Mouse (Mus musculus): ENCODE results near the gene Gabarapl1. TPM values are rescaled to one million over a fixed set of nuclear protein-coding genes. Genes with fewer than 3 reads are reported as not detected.

Gene Gabarapl1
- total RNA-seq, 1 experiment from 2014 or later: 147 TPM

DNA sequence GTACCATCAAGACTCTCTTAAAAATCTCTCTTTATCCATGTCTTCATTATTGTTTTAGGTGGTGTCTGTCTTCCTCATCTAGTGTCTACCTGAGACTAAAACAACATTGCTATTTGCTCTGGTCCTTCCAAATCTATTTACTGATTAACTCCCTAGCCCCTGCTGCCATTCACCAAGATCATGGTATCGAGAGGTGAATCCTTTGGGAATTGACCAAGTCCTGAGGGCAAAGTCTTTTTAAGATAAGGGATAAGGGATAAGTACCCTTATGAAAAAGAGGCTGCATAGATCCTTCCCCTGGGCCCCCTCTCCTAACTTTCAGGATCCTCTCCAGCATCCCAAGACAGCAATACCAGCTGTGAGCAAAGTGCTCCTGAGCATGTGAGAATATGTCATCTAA, 3.4 kb upstream of the Gabarapl1 start:
- no peak for ATAC-seq (replicated peaks in 1 of 2; ENCODE audit: insufficient read depth in 1 of 2, low FRiP score in 2 of 2, low TSS enrichment in 1 of 2, low read depth in 1 of 2, poor library complexity in 2 of 2, severe bottlenecking in 2 of 2)

DNA sequence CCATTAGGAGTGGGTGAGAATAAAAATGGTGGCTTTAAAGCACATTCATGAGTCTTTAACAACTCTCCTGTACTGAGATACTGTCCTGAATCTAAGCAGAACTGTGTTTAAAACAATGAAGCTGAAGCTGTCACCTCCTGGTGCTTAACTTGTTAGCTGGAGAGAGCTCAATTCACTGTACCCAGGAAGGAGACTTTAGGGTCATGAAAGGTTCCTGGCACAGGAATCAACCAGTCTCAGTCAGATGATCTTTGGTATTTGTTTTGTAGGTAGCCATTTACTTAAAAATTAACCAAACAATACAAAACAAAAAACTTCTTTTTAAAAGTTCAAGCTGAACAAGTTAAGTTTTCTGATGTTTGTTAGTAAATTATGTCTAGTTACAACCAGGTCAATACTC, 2.7 kb upstream of the Gabarapl1 start:
- ATAC-seq (replicated peaks in 1 of 2; ENCODE audit: insufficient read depth in 1 of 2, low FRiP score in 2 of 2, low TSS enrichment in 1 of 2, low read depth in 1 of 2, poor library complexity in 2 of 2, severe bottlenecking in 2 of 2): no peak

DNA sequence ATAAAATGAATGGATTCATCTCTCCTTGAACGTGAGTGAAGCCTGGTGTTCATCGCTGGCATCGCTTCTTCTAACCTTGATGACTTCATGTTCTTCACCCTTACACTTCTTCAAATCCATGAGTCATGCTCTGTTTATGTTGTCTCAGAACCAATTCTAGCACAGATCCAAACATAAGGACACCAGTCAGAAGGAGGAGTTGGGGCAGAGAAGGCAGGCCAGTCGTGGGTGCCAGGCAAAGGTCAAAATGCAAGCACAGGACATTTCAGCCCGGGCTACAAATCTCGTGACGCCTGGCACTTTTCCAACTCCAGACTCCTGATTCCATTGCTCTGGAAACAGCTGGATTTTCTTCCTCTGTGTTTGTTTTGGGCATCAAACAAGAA, 411 bp upstream of the Gabarapl1 start:
- 0 out of 4 replicates have a peak, but pooled peaks of 1 of the 2 experiments have one; percentile 4 for ATAC-seq (replicated peaks in 1 of 2; ENCODE audit: insufficient read depth in 1 of 2, low FRiP score in 2 of 2, low TSS enrichment in 1 of 2, low read depth in 1 of 2, poor library complexity in 2 of 2, severe bottlenecking in 2 of 2)

DNA sequence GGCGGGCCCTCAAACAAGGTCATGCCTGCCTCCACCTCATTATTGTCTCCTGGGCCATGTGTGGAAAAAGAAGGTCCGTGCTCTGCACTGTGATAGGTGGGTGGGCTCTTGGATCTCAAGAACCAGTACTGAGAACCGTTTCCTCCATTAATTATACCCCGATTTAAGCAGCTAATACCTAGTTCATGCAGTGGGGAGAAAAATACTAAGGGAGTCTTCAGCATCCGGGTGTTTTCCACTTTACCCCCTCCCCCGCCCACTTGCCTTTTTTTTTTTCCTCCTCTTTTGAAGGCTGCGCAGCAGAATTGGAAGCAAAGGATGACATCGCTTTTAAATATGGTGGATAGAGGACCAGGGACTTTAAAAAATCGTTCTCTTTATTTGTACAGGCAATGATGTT, 1.1 kb downstream of the Gabarapl1 start:
- ATAC-seq (replicated peaks in 1 of 2; ENCODE audit: insufficient read depth in 1 of 2, low FRiP score in 2 of 2, low TSS enrichment in 1 of 2, low read depth in 1 of 2, poor library complexity in 2 of 2, severe bottlenecking in 2 of 2): no peak

DNA sequence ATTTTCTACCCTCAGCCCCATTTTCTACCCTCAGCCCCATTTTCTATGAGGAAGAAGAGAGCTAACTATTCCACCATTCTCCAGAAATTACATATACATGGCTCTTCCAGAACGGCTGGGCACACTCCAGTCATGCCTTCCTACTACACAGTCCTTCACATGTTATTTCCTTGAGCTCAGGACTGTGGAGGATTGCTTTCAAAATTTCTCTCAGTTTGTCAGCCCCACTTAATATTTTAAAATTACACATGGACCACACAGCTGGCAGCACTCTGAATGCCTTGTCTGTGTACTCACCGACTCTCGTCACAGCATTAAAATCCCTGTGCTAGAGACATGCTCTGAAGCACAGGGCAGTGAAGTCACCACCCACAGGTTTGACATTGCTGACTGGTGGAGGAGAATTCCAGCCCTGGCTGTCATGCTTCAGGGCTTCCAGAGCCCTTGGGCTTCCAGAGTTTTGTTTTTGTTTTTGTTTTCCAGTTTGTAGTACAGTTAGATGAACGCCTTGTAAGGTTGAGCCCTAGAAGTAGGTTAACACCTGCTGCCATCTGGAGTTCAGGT, 1.7 kb downstream of the Gabarapl1 start:
- ATAC-seq (replicated peaks in 1 of 2; ENCODE audit: insufficient read depth in 1 of 2, low FRiP score in 2 of 2, low TSS enrichment in 1 of 2, low read depth in 1 of 2, poor library complexity in 2 of 2, severe bottlenecking in 2 of 2): no peak

DNA sequence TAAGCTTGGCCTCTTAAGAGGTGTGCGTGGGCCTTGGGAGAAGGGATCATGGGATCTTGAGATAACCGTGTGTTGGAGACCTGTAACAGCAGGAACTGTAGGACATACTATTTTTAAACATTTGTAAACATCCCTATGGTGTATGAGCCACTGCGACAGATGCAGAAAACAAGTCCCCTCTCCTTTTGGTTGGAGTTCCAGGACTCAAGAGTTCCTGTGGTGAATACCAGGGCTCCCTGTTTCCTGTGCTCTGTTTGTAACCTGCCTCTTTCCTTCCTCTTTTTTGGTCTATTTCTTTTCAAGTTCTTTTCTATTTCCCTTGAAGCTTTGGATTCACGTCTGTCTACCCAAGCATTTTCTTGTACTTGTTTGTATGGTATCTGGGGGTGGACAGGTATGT, 2.8 kb downstream of the Gabarapl1 start:
- ATAC-seq (replicated peaks in 1 of 2; ENCODE audit: insufficient read depth in 1 of 2, low FRiP score in 2 of 2, low TSS enrichment in 1 of 2, low read depth in 1 of 2, poor library complexity in 2 of 2, severe bottlenecking in 2 of 2): peak; percentile 43 to 51

DNA sequence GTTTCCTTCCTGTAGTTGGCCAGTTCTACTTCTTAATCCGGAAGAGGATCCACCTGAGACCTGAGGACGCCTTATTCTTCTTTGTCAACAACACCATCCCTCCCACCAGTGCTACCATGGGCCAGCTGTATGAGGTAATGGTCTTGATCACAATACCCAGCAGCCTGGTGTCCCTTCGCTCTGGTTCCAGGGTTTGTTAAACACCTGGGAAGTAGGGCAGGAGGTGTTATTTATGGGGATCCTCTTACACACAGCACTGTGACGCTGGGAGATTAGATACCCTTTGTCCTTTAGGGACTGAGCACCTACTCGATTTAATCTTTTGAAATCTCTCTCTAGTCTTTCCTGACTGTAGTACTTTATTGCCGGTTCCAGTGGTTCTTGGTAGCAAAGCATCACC, 5.6 kb downstream of the Gabarapl1 start:
- no peak for ATAC-seq (replicated peaks in 1 of 2; ENCODE audit: insufficient read depth in 1 of 2, low FRiP score in 2 of 2, low TSS enrichment in 1 of 2, low read depth in 1 of 2, poor library complexity in 2 of 2, severe bottlenecking in 2 of 2)

DNA sequence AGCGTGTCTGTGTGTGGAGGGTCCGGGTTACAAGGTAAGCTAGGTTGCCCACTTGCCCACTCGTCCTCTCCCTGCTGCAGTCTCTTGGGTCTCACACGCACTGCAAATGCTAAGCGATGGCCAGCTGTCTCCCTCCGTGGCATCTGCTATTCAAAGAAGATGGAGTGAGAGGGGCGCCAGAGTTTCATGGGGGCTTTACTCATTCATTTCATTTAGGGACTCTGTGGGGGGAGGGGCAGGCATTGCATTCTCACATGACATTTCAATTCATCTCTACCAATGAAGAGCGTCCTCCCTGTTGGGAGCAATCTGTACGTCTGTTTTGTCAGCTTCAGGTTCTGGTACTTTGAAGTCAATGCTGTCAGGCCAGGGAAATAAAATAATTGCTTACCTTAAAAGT, 9.0 kb downstream of the Gabarapl1 start:
- ATAC-seq (replicated peaks in 1 of 2; ENCODE audit: insufficient read depth in 1 of 2, low FRiP score in 2 of 2, low TSS enrichment in 1 of 2, low read depth in 1 of 2, poor library complexity in 2 of 2, severe bottlenecking in 2 of 2): no peak

DNA sequence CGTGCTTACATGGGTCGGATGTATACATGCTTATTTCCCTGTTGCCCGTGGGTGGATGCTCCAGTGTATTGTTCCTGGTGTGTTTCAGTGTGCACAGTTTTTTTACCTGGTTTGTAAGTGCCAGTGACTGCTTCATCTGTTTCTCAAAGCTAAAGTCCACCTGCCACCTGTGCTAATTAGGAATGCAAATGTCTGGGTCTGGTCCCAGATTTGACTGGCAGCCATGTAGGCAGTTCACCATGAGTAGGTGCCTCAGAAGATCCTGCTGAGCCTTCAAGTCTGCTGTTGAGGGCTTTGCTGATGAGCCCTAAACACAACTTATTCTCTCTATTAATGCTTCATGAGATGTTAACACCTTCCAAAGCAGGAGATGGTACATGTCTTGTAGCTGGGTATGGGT, 9.6 kb downstream of the Gabarapl1 start:
- no peak for ATAC-seq (replicated peaks in 1 of 2; ENCODE audit: insufficient read depth in 1 of 2, low FRiP score in 2 of 2, low TSS enrichment in 1 of 2, low read depth in 1 of 2, poor library complexity in 2 of 2, severe bottlenecking in 2 of 2)

DNA sequence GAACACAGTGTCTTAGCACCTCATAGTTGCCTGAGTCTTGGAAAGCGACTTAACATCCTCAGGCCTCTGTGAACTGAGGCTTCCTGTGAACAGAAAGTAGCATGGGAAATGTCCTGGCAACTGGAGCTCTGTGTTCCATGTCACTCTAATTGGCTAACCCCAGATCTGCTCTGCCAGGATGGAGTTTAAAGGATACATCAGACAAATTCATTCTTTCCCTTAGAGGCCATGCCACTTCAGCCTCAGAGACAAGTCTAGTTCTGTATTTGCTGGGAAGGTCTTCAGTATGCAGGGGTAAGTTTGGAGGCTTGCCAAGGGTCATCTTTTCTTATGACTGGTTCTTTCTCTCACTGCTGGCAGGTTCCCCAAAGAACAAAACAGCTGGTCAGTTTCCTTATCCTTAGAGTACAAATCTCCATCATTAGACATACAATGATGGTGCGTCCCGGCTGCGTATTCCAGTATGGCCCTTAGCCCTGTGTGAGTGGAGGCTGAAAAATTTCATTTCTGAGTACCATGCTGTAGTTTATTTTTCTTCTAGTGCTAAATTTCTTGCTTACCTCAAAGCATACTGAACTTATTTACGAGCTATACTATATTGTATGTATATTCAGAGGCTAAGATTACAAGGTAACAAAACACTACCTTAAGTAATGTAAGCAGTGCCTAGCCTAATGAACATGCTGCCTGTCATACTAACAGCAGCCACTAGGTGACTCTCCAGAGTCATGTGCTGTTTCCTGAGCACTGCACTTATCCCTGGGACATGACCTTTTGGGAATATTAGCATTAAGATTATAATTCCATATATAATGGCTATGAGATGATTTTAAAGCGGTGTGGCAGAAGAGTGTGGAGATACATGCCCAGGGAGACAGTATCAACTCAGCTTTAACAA, 11.0 kb downstream of the Gabarapl1 start:
- ATAC-seq (replicated peaks in 1 of 2; ENCODE audit: insufficient read depth in 1 of 2, low FRiP score in 2 of 2, low TSS enrichment in 1 of 2, low read depth in 1 of 2, poor library complexity in 2 of 2, severe bottlenecking in 2 of 2): peak in 1 of 2 experiments; percentile 64; a peak in 2 of 4 replicates

DNA sequence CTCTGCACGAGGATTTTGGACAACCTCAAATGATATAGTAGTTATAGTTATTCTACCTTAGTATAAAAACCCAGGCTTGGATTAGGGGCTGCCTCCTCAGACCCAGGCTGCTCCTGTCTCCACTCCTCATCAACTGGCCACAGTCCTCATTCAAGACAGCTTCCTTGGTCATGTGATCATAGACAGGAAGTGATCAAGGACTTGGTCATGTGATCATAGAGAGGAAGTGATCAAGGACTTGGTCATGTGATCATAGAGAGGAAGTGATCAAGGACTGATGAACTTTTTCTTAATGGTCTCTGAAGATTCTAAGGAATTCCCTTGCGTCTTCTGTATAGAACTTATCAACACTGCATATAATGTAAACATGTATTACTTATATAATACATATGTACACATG, 14.3 kb downstream of the Gabarapl1 start:
- ATAC-seq (replicated peaks in 1 of 2; ENCODE audit: insufficient read depth in 1 of 2, low FRiP score in 2 of 2, low TSS enrichment in 1 of 2, low read depth in 1 of 2, poor library complexity in 2 of 2, severe bottlenecking in 2 of 2): no peak

DNA sequence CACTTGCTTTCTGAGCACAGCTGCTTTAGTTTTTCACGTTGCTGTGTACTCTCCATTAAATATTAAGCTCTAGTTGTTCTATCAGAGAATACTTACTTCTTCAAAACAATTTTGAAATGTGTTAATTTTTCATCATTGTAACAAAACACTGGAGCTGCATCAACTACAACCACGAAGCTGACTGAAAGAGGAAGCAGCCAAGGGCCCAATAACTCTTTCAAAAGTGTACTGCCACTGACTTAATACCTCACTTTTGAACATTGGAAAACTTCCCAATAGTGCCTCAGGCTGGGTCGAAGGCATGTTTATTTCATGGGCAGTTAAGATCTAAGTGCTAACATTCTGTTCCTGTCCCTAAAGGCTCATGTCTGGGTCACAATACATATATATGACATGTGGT, 15.0 kb downstream of the Gabarapl1 start:
- ATAC-seq (replicated peaks in 1 of 2; ENCODE audit: insufficient read depth in 1 of 2, low FRiP score in 2 of 2, low TSS enrichment in 1 of 2, low read depth in 1 of 2, poor library complexity in 2 of 2, severe bottlenecking in 2 of 2): peak; percentile 58 to 64; a peak in 3 of 4 replicates

DNA sequence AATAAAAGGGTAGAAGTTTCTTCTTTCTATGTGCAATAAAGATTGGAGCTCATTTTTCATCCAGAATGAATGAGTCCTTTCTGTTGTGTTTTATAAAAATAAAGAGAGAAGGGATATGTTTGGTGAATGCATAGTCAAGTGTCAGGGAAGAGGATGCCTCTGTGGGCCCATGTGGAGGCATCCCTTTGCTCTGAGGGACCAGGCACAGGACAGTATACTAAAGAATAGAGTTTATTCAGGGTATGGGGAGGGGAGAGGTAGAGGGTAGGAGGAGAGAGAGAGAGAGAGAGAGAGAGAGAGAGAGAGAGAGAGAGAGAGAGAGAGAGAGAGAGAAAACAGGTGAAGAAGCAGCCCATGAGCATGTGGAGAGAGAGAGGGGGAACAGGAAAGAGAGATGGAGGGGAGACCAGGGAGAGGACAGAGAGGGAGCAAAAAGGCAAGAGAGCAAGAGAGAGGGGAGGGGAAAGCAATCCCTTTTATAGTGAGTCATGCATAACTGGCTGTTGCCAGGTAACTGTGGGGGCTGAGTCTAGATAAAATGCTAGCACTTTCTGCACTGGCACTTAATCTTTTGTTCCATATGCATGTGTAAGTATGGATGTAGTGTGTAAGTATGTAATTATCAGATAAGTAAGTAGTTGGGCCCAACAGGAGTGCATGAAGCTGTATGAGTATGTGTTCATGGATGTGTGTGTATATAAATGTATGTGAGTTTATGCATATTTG, 24.5 kb downstream of the Gabarapl1 start:
- ATAC-seq (replicated peaks in 1 of 2; ENCODE audit: insufficient read depth in 1 of 2, low FRiP score in 2 of 2, low TSS enrichment in 1 of 2, low read depth in 1 of 2, poor library complexity in 2 of 2, severe bottlenecking in 2 of 2): no peak; a peak in 1 of 4 replicates

DNA sequence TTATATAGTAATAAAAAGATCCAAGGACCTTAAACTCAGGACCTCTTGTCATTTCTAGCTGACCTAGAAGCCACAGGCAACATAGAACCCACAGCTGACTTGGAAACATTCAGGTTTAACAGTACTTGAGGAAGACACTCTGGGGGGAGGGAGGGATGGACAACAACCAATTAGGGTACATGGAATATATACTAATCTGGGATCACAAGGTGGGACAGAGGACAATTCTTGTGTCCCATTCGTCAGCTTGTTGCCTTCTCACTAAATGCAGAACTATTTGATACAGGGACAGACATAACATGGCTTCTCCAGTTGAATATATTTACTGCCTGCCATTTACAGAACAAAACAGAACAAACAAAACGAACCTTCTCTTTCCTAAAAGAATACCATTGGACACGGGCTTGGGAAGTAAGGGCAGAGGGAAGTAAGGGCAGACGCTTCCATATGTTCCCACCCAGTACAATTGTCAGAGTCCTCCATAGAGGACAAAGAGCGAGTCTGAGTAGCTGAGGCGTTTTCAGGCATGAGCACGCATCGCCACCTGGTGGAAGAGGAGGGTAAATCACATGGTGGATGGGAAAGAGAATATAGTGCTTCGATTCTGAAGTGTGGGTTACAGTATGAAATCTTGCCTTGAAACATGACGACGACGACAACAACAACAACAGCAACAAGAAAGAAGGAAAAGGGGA, 26.1 kb downstream of the Gabarapl1 start:
- ATAC-seq (replicated peaks in 1 of 2; ENCODE audit: insufficient read depth in 1 of 2, low FRiP score in 2 of 2, low TSS enrichment in 1 of 2, low read depth in 1 of 2, poor library complexity in 2 of 2, severe bottlenecking in 2 of 2): peak; percentile 92 to 98

DNA sequence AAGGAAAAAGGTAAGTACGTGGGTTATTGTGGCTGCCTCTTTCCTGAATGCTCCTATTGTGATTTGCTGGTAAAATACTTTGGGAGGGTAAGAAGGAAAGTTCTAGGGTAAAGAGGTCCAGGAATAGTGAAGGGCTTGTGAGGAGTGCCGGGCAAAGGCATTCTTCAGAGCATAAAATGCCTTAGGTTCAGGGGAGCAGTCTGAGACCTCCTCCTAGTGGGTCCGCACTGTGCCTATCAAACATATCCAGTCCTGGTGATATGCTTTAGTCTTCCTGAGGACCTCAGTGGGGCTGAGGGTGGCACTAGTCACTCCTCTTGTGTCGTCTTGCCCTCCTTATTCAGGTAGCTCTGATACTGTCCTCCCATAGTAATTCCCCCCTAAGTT, 26.7 kb downstream of the Gabarapl1 start:
- ATAC-seq (replicated peaks in 1 of 2; ENCODE audit: insufficient read depth in 1 of 2, low FRiP score in 2 of 2, low TSS enrichment in 1 of 2, low read depth in 1 of 2, poor library complexity in 2 of 2, severe bottlenecking in 2 of 2): 0 out of 4 replicates have a peak, but pooled peaks of 1 of the 2 experiments have one; percentile 19

DNA sequence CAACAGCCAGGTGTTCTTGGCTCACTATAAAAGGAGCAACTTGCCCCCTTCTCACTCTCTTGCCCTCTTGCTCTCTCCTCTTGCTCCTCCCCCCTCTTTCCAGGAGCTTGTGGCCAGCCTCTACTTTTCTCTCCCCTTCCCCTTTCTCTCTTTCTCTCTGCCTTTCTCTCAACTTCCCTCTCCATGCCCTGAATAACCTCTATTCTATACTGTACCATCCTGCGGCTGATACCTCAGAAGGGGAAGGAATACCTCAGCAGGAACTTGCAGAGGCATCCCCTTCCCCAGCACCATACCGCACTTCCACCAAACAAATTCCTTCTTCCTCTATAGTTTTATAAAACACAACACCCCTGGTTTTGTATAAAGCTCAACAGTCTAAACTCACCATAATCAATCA, 32.3 kb downstream of the Gabarapl1 start:
- ATAC-seq (replicated peaks in 1 of 2; ENCODE audit: insufficient read depth in 1 of 2, low FRiP score in 2 of 2, low TSS enrichment in 1 of 2, low read depth in 1 of 2, poor library complexity in 2 of 2, severe bottlenecking in 2 of 2): peak; percentile 32 to 64; a peak in 2 of 4 replicates

DNA sequence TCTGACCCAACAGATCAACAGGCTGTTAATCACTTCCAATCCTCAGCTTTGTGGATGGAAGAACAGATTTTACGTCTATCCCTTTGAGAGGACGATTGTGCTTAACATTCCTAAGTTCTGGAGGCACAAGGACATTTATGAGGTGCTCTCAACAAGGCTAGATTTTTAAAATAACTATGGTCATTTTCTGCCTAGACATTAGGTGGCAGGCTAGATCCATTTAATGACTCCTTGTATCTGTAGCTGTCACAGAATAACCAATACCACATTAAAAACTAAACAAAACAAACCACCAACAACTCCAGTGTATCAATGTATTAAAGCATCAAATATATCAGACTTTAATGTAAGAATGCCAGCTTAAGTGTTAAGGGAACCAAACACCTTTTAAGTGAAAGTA, 42.4 kb downstream of the Gabarapl1 start:
- ATAC-seq (replicated peaks in 1 of 2; ENCODE audit: insufficient read depth in 1 of 2, low FRiP score in 2 of 2, low TSS enrichment in 1 of 2, low read depth in 1 of 2, poor library complexity in 2 of 2, severe bottlenecking in 2 of 2): peak; percentile 69 to 72; a peak in 3 of 4 replicates

Measured in hematopoietic stem cell, adult 5-6 weeks (primary cell).